Mouse (Mus musculus) stomach, adult 2 months (tissue): Measurements from ENCODE around the gene Dnajc30. TPM values are rescaled to one million over a fixed set of nuclear protein-coding genes. Genes with fewer than 3 reads are reported as not detected.

Experiments used
- polyA plus RNA-seq: library from polyadenylated mRNA; depleted of rRNA; stranded (reverse); fragments of >200 nt; gene quantifications from 2 replicates; pipeline ENCODE4 v1.2.3, GENCODE M21; 2012; rRNA removed

Gene Dnajc30
- 17.9 and 21.3 TPM in 2 replicates for polyA plus RNA-seq

DNA sequence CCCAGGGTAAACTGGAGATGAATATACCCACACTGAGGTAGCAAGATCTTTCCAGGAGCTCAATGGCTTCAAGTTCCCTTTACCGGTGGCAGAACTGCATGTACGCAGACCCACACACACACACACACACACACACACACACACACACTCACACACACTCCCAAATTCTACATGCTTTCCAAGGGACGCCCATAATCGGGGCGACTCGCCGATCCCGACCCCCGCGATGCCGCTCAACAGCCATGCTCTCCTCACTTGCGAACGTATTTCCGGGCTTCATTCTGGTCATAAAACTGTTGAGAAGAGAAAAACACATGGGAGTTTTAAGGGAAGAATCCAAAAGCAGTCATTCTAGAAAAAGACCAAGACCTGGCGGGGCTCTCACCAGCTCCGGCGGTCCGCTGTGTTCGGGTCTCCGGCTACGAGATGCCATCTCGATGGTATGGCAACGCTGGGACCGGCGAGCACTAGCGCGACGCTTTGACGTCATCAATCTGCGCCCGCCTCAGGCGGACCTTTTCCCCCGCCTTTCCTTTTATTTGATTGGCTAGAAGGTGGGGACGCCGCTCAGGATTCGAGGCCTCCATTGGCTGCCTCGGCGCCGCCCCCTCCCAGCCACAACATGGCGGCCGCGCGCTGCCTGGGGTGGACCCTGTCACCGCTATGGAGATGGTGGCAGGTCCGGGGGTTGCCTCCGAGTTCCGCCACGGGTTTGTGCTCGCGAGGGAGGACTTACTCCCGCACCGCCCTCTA lies at the start of gene Dnajc30:
Gene Dnajc30 (plus strand): TSS at position 574 of the 753 bp plus-strand sequence.

DNA sequence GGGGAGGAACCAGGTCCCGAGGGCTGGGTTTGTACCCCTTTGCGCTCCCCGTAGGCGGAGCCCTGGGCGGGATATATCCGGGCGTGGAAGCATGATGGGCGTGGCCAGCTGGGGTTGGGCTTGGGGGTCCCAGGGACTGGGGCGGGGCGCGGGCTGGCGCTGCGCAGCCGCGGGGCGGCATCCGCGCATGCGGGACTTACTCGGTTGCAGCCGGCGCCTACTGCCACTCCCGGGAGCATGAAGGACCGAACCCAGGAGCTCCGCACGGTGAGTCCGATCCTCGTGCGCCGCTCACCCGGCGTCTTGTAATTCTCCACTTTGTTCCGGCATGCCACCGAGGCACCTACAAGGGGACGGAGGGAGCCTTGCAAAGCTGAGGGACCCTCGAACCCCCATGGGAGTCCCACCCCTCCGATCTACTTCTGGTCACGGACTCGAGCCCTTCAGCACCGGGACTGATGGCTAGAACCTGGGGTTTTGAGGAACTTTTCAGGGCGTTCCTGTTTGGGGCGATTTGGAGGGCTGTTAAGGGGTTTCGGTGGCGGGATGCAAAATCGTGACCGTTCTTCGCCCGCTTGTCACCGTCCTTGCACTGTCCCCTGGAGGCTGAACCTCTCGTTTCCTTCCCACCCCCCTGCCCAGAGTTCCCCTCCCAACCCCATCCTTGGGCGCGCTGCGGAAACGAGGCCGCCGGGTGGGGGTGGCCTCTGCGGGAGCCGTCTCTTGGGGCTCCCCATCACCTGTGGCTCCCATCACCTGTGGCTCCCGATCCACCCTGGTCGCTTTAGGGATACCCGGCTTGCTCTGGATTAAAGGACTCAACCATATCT lies 40.4 kb upstream of the Dnajc30 start, which contains the start of gene Stx1a:
Gene Stx1a (plus strand): TSS at position 139 of the 830 bp plus-strand sequence.

DNA sequence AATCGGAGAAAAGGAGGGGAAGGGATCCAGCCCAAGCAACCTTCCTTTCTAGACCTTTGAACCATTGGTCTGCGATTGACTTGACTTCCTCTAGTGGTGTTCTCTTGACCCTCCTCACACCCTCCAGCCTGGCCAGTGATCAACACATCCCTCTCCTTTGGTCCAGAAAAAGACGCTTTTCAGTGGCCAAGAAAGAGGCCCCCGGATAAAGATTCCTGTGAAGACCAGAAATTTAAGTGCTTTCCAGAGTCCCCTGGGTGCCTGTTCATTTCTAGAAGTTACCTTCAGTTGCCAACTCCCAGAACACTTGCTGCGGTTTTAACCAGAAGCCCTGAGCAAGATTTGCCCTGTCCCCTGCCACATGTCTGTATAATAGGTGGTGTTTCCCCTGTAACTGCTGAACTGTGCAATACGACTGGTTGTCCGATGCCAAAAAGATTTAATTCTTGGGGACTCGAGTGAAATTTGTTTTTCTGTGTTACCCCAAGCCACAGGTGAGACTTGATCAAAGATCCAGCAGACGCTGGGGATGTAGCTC lies 976 bp downstream of the Dnajc30 start, which contains the start of gene Bud23:
Gene Bud23 (minus strand): TSS at position 51 of the 538 bp plus-strand sequence.

DNA sequence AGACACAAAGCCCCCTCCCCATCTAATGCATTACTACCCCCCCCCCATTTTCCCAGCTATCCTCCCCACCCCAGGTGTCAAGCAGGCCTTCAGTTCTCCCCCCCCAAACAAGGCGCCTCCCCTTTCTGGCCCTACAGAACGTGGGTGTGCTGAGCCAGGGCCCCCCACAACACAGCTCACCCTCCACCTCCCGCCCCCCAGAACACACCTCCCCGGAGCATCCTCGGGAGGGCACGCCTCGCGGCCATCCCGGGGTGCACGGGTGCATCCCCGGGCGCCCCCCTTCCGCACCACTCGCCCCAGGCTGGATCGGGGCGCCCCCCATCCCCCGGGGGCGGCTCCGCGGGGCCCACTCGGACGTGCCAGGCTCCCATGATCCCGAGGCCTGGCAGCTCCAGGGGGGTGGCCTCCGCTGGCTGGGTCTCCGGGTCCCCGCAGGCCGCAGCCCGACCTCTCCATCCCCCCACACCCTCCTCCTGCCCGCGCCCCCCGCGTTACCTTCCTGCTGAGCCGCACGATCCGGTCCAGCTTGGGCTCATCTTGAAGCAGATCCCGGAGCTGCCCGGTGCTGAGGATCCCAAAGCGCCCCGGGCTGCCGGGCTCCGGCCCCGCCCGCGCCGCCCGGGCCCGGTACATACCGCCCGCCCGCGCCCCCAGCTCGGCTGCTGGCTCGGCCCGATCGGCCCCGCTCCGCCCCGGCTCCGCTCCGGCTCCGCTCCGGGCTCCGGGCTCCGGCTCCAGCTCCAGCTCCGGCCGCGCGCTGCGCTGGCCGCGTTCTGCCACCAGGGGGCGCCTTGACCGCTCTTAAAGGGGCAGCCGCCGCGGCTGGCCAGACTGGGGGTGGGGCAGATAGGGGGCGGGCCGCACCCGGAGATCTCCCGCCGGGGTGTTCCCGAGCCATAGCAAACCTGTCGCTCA lies 13.8 kb downstream of the Dnajc30 start, which contains the start of gene Vps37d:
Gene Vps37d (minus strand): TSS at position 703 of the 918 bp plus-strand sequence.

DNA sequence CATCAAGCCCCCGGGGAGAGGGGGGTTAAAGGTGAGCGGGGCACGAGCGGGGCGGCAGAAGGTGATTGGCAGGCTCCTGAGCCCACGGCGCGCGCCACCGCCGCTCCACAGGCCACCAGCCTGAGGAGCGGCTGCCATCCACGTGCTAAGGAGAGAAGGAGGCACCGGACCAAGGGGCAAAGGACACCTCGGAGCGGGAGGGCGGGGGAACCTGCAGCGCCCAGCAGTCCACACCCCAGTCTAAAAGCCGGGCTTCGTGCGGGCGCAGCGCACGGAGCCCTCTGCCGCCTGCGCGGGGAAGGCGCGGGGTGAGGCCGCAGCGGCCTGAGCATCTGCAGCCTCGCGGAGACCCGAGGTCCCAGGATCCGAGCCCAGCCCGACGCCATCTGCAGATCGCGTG lies 25.7 kb downstream of the Dnajc30 start, which contains the start of gene Mlxipl:
Gene Mlxipl (plus strand): TSS at position 238 of the 400 bp plus-strand sequence.

Other genes with a start within 250 kb of the Dnajc30 start
- gene Tmem270, start 157.5 kb upstream of the Dnajc30 start, polyA plus RNA-seq = not detected in 2 replicates
- gene Cldn13, start 148.7 kb upstream of the Dnajc30 start, polyA plus RNA-seq = not detected in 2 replicates
- gene Mettl27, start 131.8 kb upstream of the Dnajc30 start, polyA plus RNA-seq = 2.1 and 3.1 TPM in 2 replicates
- 16.9 and 17.5 TPM in 2 replicates for gene Cldn4, start 117.3 kb upstream of the Dnajc30 start, polyA plus RNA-seq
- gene Cldn3, start 78.0 kb upstream of the Dnajc30 start, polyA plus RNA-seq = 3.1 and 3.5 TPM in 2 replicates
- 26.0 and 26.5 TPM in 2 replicates for gene Abhd11, start 55.0 kb upstream of the Dnajc30 start, polyA plus RNA-seq
- 4.6 and 4.9 TPM in 2 replicates for gene Stx1a, start 40.7 kb upstream of the Dnajc30 start, polyA plus RNA-seq
- 26.3 and 30.4 TPM in 2 replicates for gene Bud23, start 757 bp downstream of the Dnajc30 start, polyA plus RNA-seq
- 2.1 and 3.0 TPM in 2 replicates for gene Vps37d, start 14.1 kb downstream of the Dnajc30 start, polyA plus RNA-seq
- 3.9 and 4.0 TPM in 2 replicates for gene Mlxipl, start 25.7 kb downstream of the Dnajc30 start, polyA plus RNA-seq
- gene Tbl2, start 85.5 kb downstream of the Dnajc30 start, polyA plus RNA-seq = 1.7 and 2.0 TPM in 2 replicates
- 18.8 and 20.5 TPM in 2 replicates for gene Bcl7b, start 104.1 kb downstream of the Dnajc30 start, polyA plus RNA-seq
- gene Baz1b, start 123.1 kb downstream of the Dnajc30 start, polyA plus RNA-seq = 6.5 and 7.3 TPM in 2 replicates
- gene Fzd9, start 187.0 kb downstream of the Dnajc30 start, polyA plus RNA-seq = 0.52 and 1.7 TPM in 2 replicates